Mouse (Mus musculus): ENCODE data around the gene Abca4. TPM values are rescaled to one million over a fixed set of nuclear protein-coding genes. Genes with fewer than 3 reads are reported as not detected.

Gene Abca4
- polyA plus RNA-seq, 1 experiment: 0.38 TPM

DNA sequence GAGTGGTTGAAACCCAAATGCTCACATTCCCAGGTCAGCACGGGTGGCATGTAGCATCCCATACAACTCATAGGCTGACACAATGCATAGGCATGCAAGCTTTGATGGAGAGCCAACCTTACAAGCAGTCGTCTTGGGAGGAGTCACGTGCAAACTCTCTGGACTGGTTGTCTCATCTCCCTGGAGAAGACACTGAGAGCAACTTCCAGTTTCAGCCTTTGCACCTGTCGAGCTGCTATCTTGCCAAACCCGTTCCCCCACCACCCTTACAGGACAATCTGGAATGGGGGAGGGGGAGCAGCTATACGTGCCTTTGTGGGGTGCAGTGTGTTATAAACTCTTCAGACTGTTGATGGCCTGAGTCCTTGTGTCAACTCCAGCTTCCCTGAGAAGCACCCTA, 4.9 kb downstream of the Abca4 start:
- TF ChIP-seq POLR2A (IDR thresholded peaks at IDR 0.05; ENCODE audit: control insufficient read depth, low read depth, low read length): no peak
- TF ChIP-seq CTCF (IDR thresholded peaks at IDR 0.05; ENCODE audit: control insufficient read depth, insufficient read depth, insufficient replicate concordance, low read depth, low read length): no peak
- Histone ChIP-seq H3K36me3 (ENCODE audit: control insufficient read depth, insufficient read depth, low read length) (no peaks in the 10 kb centered on the region), H3K4me1 (ENCODE audit: control insufficient read depth, insufficient read depth, low read length) (no peaks in the 10 kb centered on the region), H3K27me3 (ENCODE audit: control insufficient read depth, insufficient read depth, low read length) (no peaks in the 10 kb centered on the region), H3K27ac (ENCODE audit: control insufficient read depth, insufficient read depth, low read depth, low read length) (no peak overlapping the region), H3K4me3 (ENCODE audit: control insufficient read depth, low read depth, low read length) (no peak overlapping the region)

DNA sequence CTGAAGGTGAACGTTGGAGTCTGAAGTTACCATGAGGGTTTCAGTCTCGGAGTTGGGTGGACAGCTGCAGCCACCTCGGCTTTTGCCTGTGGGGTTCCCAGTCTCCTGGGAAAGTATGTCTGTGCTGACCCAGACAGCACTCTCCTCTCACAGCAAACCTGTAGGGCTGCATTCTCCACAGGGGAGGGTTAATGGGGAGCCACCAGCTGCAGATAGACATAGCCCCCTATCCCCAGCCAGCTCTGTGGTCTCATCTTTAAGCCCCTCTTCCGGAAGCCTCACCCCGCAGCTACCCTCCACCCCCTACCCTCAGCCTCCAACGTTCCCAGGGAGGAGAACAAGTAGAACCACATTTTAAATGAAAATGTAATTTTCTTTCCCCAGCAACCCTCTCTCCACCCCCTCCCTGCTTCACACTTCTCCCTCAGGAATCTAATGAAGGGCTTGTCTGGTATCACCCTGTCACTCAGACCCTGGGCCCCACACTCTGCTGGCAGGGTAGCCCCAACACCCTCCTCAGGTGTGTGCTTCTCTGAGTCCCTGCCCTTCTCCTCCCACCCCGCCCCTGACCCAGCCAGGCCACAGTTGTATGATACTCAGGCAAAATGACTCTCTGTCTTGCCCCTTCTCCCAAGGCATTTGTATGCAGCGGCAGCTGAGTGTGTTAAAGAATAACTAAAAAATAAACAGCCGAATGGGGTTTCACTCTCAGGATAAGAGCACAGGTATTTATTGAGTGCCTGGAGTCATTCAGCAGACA, 14.4 kb downstream of the Abca4 start:
- Histone ChIP-seq H3K27me3 (ENCODE audit: control insufficient read depth, insufficient read depth, low read length) (no peaks in the 10 kb centered on the region), H3K36me3 (ENCODE audit: control insufficient read depth, insufficient read depth, low read length) (no peaks in the 10 kb centered on the region), H3K4me1 (ENCODE audit: control insufficient read depth, insufficient read depth, low read length) (no peaks in the 10 kb centered on the region), H3K4me3 (ENCODE audit: control insufficient read depth, low read depth, low read length) (no peak overlapping the region), H3K27ac (ENCODE audit: control insufficient read depth, insufficient read depth, low read depth, low read length) (no peak overlapping the region)
- TF ChIP-seq POLR2A (IDR thresholded peaks at IDR 0.05; ENCODE audit: control insufficient read depth, low read depth, low read length): no peak
- TF ChIP-seq CTCF (IDR thresholded peaks at IDR 0.05; ENCODE audit: control insufficient read depth, insufficient read depth, insufficient replicate concordance, low read depth, low read length): no peak

DNA sequence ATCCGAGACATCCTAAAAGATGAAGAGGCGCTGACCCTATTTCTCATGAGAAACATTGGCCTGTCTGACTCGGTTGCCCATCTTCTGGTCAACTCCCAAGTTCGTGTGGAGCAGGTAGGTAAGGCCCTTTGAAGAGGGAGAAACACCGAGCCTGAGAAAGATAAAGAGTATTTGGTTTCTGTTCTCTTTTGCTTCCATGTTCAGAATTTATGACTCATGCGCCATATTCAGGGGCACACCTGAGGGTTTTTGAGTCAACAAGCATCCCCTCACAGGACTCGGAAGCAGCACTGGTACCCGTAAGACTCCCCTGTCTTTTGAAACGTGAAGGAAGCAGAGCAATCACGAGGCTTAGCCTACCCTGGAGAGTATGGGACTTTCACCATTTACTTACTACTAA, 18.3 kb downstream of the Abca4 start:
- Histone ChIP-seq H3K4me1 (ENCODE audit: control insufficient read depth, insufficient read depth, low read length) (no peaks in the 10 kb centered on the region), H3K36me3 (ENCODE audit: control insufficient read depth, insufficient read depth, low read length) (no peaks in the 10 kb centered on the region), H3K27ac (ENCODE audit: control insufficient read depth, insufficient read depth, low read depth, low read length) (no peak overlapping the region), H3K4me3 (ENCODE audit: control insufficient read depth, low read depth, low read length) (no peak overlapping the region), H3K27me3 (ENCODE audit: control insufficient read depth, insufficient read depth, low read length) (no peaks in the 10 kb centered on the region)
- TF ChIP-seq CTCF (IDR thresholded peaks at IDR 0.05; ENCODE audit: control insufficient read depth, insufficient read depth, insufficient replicate concordance, low read depth, low read length) (no peak), POLR2A (IDR thresholded peaks at IDR 0.05; ENCODE audit: control insufficient read depth, low read depth, low read length) (no peak)

DNA sequence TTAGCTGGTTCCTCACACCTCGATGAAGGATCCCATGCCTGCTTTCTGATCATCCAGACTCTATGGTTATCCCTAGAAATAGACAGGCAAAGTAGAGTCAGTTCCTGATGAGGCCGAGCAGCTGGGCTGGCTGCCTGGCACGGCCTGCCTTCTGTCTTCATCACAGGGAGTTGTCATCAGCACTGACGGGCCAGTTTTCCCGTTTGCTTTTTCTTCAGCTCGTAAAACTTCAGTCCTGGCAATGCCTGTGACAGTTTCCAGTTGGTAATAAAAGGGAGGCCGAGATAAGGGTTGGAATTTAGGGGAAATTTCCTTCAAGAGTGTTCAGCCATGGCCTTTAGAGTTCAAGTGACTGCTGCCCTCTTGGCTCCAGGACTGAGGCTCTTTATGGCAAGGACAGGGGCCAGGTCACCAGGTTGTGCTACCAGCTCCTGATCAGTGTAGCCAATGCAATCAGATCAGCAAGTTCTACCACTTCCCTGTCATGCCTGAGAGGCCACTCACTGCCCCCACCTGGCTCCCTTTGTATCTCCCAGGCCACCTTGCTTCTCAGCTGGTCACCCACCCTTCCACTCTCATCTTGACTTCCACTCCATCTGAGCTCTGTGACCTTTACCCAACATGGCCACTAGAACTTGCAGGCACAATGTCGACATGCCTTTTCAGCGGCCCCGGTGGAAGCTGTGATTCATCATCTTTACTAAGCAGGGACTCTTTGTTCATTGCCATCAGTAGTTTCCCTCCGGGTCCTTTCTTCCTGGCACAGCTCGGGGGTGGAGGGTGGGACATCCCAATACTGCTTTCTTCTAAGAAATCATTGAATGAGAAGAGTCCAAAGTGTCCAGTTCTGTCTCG, 20.5 kb downstream of the Abca4 start:
- Histone ChIP-seq H3K27ac (ENCODE audit: control insufficient read depth, insufficient read depth, low read depth, low read length) (no peak overlapping the region), H3K27me3 (ENCODE audit: control insufficient read depth, insufficient read depth, low read length) (no peaks in the 10 kb centered on the region), H3K36me3 (ENCODE audit: control insufficient read depth, insufficient read depth, low read length) (no peaks in the 10 kb centered on the region), H3K4me3 (ENCODE audit: control insufficient read depth, low read depth, low read length) (no peak overlapping the region), H3K4me1 (ENCODE audit: control insufficient read depth, insufficient read depth, low read length) (no peaks in the 10 kb centered on the region)
- TF ChIP-seq POLR2A (IDR thresholded peaks at IDR 0.05; ENCODE audit: control insufficient read depth, low read depth, low read length) (no peak), CTCF (IDR thresholded peaks at IDR 0.05; ENCODE audit: control insufficient read depth, insufficient read depth, insufficient replicate concordance, low read depth, low read length) (no peak)

DNA sequence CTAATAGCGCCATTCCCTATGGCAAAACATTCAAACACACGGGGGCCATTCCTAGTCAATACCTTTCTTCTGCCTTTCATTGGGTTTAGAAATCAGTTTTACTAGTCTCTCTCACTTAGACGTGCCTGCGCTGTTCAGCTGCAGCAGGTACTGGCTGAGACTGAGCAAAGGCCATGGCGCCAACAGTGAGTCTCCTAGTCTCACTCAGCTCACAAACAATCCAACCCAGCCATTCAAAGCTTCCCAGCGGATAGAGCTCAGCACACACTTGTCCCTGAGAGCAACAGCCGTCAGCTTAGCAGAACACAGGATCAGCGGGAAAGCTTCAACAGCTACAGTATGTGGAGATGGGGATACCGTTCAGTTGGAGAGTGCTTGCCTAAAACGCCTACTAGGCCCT, 27.5 kb downstream of the Abca4 start:
- H3K4me1 ChIP-seq (ENCODE audit: control insufficient read depth, insufficient read depth, low read length): no peaks in the 10 kb centered on the region; the same call in 1 of the 2 replicates
- no peak for TF ChIP-seq CTCF (IDR thresholded peaks at IDR 0.05; ENCODE audit: control insufficient read depth, insufficient read depth, insufficient replicate concordance, low read depth, low read length)
- TF ChIP-seq POLR2A (IDR thresholded peaks at IDR 0.05; ENCODE audit: control insufficient read depth, low read depth, low read length): no peak
- H3K27ac ChIP-seq (ENCODE audit: control insufficient read depth, insufficient read depth, low read depth, low read length): no peak overlapping the region
- no peaks in the 10 kb centered on the region for H3K27me3 ChIP-seq (ENCODE audit: control insufficient read depth, insufficient read depth, low read length)
- no peak overlapping the region for H3K4me3 ChIP-seq (ENCODE audit: control insufficient read depth, low read depth, low read length)
- no peaks in the 10 kb centered on the region for H3K36me3 ChIP-seq (ENCODE audit: control insufficient read depth, insufficient read depth, low read length)

DNA sequence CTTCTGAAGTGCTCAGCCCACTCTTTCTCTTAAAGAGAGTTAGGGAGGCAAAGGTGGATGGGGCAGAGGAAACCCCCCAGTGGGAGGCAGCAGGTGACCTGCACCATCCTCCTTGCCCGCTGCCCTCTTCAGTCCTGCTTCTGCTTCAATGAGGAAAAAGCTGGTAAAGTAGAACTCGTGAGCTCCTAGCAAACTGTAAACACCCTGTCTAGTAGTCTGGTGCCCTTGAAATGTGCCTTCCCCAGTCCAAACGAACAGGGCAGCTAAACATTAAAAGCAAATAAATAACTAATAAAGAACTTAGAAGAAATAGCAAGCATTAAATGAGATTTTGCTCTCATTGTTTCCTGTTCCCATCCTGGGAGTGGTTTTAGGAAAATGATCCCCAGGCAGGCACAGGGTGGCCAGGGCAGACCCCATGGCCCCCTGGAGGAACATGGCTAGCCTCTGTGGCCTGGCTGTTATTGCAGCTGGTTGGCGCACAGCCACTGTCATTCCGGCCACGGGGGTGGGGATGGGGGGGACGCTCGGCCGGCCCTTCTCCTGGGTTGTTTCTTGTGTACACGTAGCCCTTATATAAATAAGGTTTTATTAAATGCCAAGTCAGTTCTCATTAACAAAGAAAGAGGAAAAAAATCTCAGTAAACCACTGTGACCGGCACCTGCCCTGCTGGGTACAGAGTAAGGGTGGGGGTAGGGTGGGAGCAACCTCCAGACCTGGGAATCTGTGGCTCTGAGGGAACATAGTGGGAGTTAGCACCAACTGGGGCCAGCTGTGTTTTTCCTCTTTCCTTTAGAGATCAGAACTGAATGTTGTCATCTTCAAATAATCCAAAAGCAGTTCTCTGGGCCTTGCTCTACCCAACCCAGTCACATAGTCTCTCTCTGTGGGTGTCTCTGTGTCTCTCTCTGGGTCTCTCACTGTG, 28.7 kb downstream of the Abca4 start:
- H3K4me3 ChIP-seq (ENCODE audit: control insufficient read depth, low read depth, low read length): no peak overlapping the region
- H3K27me3 ChIP-seq (ENCODE audit: control insufficient read depth, insufficient read depth, low read length): no peaks in the 10 kb centered on the region
- no peak for TF ChIP-seq POLR2A (IDR thresholded peaks at IDR 0.05; ENCODE audit: control insufficient read depth, low read depth, low read length)
- no peak for TF ChIP-seq CTCF (IDR thresholded peaks at IDR 0.05; ENCODE audit: control insufficient read depth, insufficient read depth, insufficient replicate concordance, low read depth, low read length)
- H3K27ac ChIP-seq (ENCODE audit: control insufficient read depth, insufficient read depth, low read depth, low read length): no peak overlapping the region
- H3K4me1 ChIP-seq (ENCODE audit: control insufficient read depth, insufficient read depth, low read length): no peaks in the 10 kb centered on the region; the same call in 1 of the 2 replicates
- H3K36me3 ChIP-seq (ENCODE audit: control insufficient read depth, insufficient read depth, low read length): no peaks in the 10 kb centered on the region
